Mouse (Mus musculus): ENCODE measurements around the gene Ccnd3. TPM values are rescaled to one million over a fixed set of nuclear protein-coding genes. Genes with fewer than 3 reads are reported as not detected.

The Ccnd3 gene
- polyA plus RNA-seq, 1 experiment = 148 TPM

GRCm38 (mm10) chr17:47626031-47626430, 121.2 kb downstream of the Ccnd3 start:
- Histone ChIP-seq H3K4me3 (ENCODE audit: insufficient read depth, low read depth, low read length) (no peak overlapping the region), H3K27ac (ENCODE audit: insufficient read depth, low read depth, low read length) (no peak overlapping the region), H3K4me1 (ENCODE audit: control insufficient read depth, insufficient read depth, low read length) (no peaks in the 10 kb centered on the region; the same call in 1 of the 2 replicates), H3K27me3 (replicated peaks; ENCODE audit: control insufficient read depth, insufficient read depth, low read length) (no peaks in the 10 kb centered on the region), H3K36me3 (ENCODE audit: control insufficient read depth, insufficient read depth, low read length) (no peaks in the 10 kb centered on the region; the same call in none of the 2 replicates)
- WGBS = 89% methylated on average over 5 of the region's 5 CpGs
- DNase-seq = no peak
- TF ChIP-seq CTCF (conservative IDR thresholded peaks at IDR 0.05; ENCODE audit: insufficient read depth, insufficient read length, low read depth, low read length) (no peak), POLR2A (IDR thresholded peaks at IDR 0.05; ENCODE audit: low read depth, low read length) (no peak)

- no peaks in the 10 kb centered on the region for H3K27me3 ChIP-seq (replicated peaks; ENCODE audit: control insufficient read depth, insufficient read depth, low read length)
- no peaks in the 10 kb centered on the region; the same call in 1 of the 2 replicates for H3K4me1 ChIP-seq (ENCODE audit: control insufficient read depth, insufficient read depth, low read length)
- no peak for DNase-seq
- H3K27ac ChIP-seq (ENCODE audit: insufficient read depth, low read depth, low read length) = no peak overlapping the region
- no peak overlapping the region for H3K4me3 ChIP-seq (ENCODE audit: insufficient read depth, low read depth, low read length)
- WGBS = 76% methylated on average over 2 of the region's 2 CpGs
- TF ChIP-seq CTCF (conservative IDR thresholded peaks at IDR 0.05; ENCODE audit: insufficient read depth, insufficient read length, low read depth, low read length) (no peak), POLR2A (IDR thresholded peaks at IDR 0.05; ENCODE audit: low read depth, low read length) (no peak)
- H3K36me3 ChIP-seq (ENCODE audit: control insufficient read depth, insufficient read depth, low read length) = no peaks in the 10 kb centered on the region; the same call in 1 of the 2 replicates
These were observed 122.9 kb downstream of the Ccnd3 start for GRCm38 (mm10) chr17:47627791-47628190.

- H3K27me3 ChIP-seq (replicated peaks; ENCODE audit: control insufficient read depth, insufficient read depth, low read length) = no peaks in the 10 kb centered on the region
- H3K27ac ChIP-seq (ENCODE audit: insufficient read depth, low read depth, low read length) = peak overlapping the region; percentile 86
- H3K36me3 ChIP-seq (ENCODE audit: control insufficient read depth, insufficient read depth, low read length) = no peaks in the 10 kb centered on the region
- under 1% methylated on average over 63 of the region's 63 CpGs for WGBS
- H3K4me1 ChIP-seq (ENCODE audit: control insufficient read depth, insufficient read depth, low read length) = no peaks in the 10 kb centered on the region; the same call in 1 of the 2 replicates
- H3K4me3 ChIP-seq (ENCODE audit: insufficient read depth, low read depth, low read length) = peak overlapping the region; percentile 85
- no peak for TF ChIP-seq CTCF (conservative IDR thresholded peaks at IDR 0.05; ENCODE audit: insufficient read depth, insufficient read length, low read depth, low read length)
- TF ChIP-seq POLR2A (IDR thresholded peaks at IDR 0.05; ENCODE audit: low read depth, low read length) = no peak
- DNase-seq = peak; percentile 97
These were observed 124.2 kb downstream of the Ccnd3 start for GRCm38 (mm10) chr17:47628851-47629676.

- no peaks in the 10 kb centered on the region for H3K27me3 ChIP-seq (replicated peaks; ENCODE audit: control insufficient read depth, insufficient read depth, low read length)
- 1% methylated on average over 60 of the region's 61 CpGs for WGBS
- no peaks in the 10 kb centered on the region for H3K36me3 ChIP-seq (ENCODE audit: control insufficient read depth, insufficient read depth, low read length)
- no peaks in the 10 kb centered on the region; the same call in 1 of the 2 replicates for H3K4me1 ChIP-seq (ENCODE audit: control insufficient read depth, insufficient read depth, low read length)
- no peak overlapping the region for H3K27ac ChIP-seq (ENCODE audit: insufficient read depth, low read depth, low read length)
- no peak for TF ChIP-seq POLR2A (IDR thresholded peaks at IDR 0.05; ENCODE audit: low read depth, low read length)
- no peak for TF ChIP-seq CTCF (conservative IDR thresholded peaks at IDR 0.05; ENCODE audit: insufficient read depth, insufficient read length, low read depth, low read length)
- H3K4me3 ChIP-seq (ENCODE audit: insufficient read depth, low read depth, low read length) = peak overlapping the region; percentile 85
- no peak for DNase-seq
These were observed 125.1 kb downstream of the Ccnd3 start for GRCm38 (mm10) chr17:47629717-47630677.

GRCm38 (mm10) chr17:47630678-47631065, 125.8 kb downstream of the Ccnd3 start, which contains the start of gene Usp49:
TSS of gene Usp49 (plus strand) at chr17:47630690.
- WGBS = 3% methylated on average over 3 of the region's 3 CpGs
- no peak within 1 kb of the TSS for H3K27ac ChIP-seq (ENCODE audit: insufficient read depth, low read depth, low read length)
- H3K36me3 ChIP-seq (ENCODE audit: control insufficient read depth, insufficient read depth, low read length) = no peaks in the 10 kb centered on the region
- H3K4me1 ChIP-seq (ENCODE audit: control insufficient read depth, insufficient read depth, low read length) = no peaks in the 10 kb centered on the region; the same call in 1 of the 2 replicates
- no peak for DNase-seq
- TF ChIP-seq CTCF (conservative IDR thresholded peaks at IDR 0.05; ENCODE audit: insufficient read depth, insufficient read length, low read depth, low read length) = no peak
- no peak for TF ChIP-seq POLR2A (IDR thresholded peaks at IDR 0.05; ENCODE audit: low read depth, low read length)
- peak within 1 kb of the TSS; percentile 85 for H3K4me3 ChIP-seq (ENCODE audit: insufficient read depth, low read depth, low read length)
- H3K27me3 ChIP-seq (replicated peaks; ENCODE audit: control insufficient read depth, insufficient read depth, low read length) = no peaks in the 10 kb centered on the region

- Histone ChIP-seq H3K27me3 (replicated peaks; ENCODE audit: control insufficient read depth, insufficient read depth, low read length) (no peaks in the 10 kb centered on the region), H3K4me3 (ENCODE audit: insufficient read depth, low read depth, low read length) (no peak overlapping the region), H3K36me3 (ENCODE audit: control insufficient read depth, insufficient read depth, low read length) (no peaks in the 10 kb centered on the region), H3K4me1 (ENCODE audit: control insufficient read depth, insufficient read depth, low read length) (no peaks in the 10 kb centered on the region; the same call in 1 of the 2 replicates), H3K27ac (ENCODE audit: insufficient read depth, low read depth, low read length) (no peak overlapping the region)
- no peak for TF ChIP-seq POLR2A (IDR thresholded peaks at IDR 0.05; ENCODE audit: low read depth, low read length)
- no peak for TF ChIP-seq CTCF (conservative IDR thresholded peaks at IDR 0.05; ENCODE audit: insufficient read depth, insufficient read length, low read depth, low read length)
- no peak for DNase-seq
- 73% methylated on average over 4 of the region's 4 CpGs for WGBS
These were observed 127.5 kb downstream of the Ccnd3 start for GRCm38 (mm10) chr17:47632181-47632840.
